Mouse (Mus musculus): ENCODE measurements around the gene Rc3h2. TPM values are rescaled to one million over a fixed set of nuclear protein-coding genes. Genes with fewer than 3 reads are reported as not detected.

Rc3h2 gene
- polyA plus RNA-seq, 1 experiment: 3.7 TPM

DNA sequence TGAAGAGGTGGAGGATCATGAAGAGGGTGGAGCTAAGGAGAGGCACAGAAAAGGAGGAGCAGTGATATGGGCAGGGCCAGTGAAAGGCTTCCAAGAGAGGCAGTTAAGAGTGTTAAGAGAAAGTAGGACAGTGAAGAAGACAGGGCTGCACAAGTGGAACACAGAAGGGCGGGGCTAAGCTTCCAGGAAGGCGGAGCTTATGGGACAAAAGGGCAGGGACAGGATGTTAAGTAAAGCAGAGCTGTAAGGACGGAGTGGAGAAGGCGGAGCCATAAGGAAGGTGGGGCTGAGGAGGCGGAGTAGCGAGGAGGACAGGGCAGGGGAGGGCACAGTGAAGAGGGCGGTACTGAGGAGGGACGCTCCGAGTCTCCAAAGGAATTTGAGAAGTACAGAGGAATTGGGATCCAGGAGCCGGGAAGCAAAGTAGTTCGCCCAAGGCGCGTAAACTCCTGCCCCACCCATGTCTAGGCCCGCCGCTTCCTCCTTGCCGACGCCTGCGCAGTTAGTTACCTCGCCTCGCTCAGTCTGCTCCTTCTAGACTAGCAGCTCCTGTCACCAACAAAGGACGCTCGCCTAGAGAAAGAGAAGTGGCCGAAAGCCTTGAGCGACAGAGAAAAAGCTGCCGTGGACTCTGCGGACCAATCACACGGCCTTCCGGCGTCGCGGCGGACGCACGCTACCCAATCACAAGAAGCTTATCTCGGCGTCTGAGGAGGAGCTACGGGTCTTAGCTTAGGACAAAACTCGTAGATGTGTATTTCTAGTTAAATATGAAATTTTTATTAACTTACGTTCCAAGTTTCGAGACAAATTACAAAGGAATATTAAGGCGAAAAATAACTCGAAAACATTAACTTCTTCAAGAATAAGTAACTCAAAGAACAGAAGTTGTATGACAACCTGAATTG is 63.8 kb downstream of the Rc3h2 start, which contains the start of gene Pdcl:
Pdcl (minus strand) TSS at position 700 of the 908 bp plus-strand sequence.
- Histone ChIP-seq H3K27me3 (ENCODE audit: control insufficient read depth, insufficient read depth, insufficient read length) (no peaks in the 10 kb centered on the region), H3K4me2 (ENCODE audit: low read depth) (peak within 1 kb of the TSS; percentile 93), H3K4me3 (peak within 1 kb of the TSS; percentile 71), H3ac (ENCODE audit: control insufficient read depth, insufficient read length) (peak within 1 kb of the TSS; percentile 19), H3K36me3 (ENCODE audit: control insufficient read depth, insufficient read depth) (peaks cover 21% of the 10 kb centered on the region), H3K79me2 (ENCODE audit: control insufficient read depth, insufficient read depth) (peaks cover 18% of the 10 kb centered on the region)
- TF ChIP-seq POLR2AphosphoS2 (IDR thresholded peaks at IDR 0.05; ENCODE audit: insufficient read length, low read depth) (peak; percentile 74), TCF3 (IDR thresholded peaks at IDR 0.05; ENCODE audit: insufficient read length, low read depth) (no peak), POLR2A (IDR thresholded peaks at IDR 0.05; ENCODE audit: insufficient read length, low read depth) (peak; percentile 79)

DNA sequence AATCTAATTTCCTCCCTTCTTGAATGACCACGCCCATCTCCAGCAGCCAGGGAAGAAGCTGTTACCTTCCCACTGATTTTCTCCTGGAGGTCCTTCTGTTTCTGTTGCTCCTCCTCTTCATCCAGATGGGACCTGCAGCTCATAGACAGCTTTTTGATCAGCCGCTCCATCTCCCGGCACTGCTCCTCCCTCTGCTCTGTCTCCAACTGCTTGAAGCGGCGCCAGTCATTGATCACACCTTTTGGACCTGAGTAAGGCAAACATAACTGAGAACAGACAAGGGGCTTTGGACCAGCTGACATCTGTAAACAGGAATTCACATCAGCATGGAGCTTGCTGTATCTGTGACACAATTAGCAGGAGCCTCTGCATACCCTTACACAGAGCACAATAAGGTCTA is 67.1 kb downstream of the Rc3h2 start:
- Histone ChIP-seq H3ac (ENCODE audit: control insufficient read depth, insufficient read length) (no peak overlapping the region), H3K4me2 (ENCODE audit: low read depth) (no peak overlapping the region)

DNA sequence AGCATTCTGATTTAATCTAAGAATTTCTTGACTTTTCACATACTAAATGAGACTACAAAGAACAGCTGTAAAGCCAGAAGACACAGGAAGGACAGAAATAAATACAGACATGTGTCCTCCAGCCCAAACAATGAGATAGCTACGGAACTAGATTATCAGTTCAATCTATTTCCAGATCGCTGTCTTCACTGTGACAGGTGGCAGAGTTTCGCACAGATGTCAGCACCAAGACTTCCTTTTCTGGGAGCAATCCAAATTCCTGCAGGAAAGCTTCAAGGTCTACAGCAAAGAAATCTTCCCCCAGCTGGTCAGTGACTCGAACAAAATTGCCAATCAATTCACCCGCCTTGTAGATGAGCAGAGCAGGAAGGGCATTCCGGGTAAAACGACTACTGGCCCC is 71.0 kb downstream of the Rc3h2 start:
- H3K4me3 ChIP-seq: no peak overlapping the region
- H3K4me2 ChIP-seq (ENCODE audit: low read depth): no peak overlapping the region
- no peaks in the 10 kb centered on the region for H3K27me3 ChIP-seq (ENCODE audit: control insufficient read depth, insufficient read depth, insufficient read length)
- H3K79me2 ChIP-seq (ENCODE audit: control insufficient read depth, insufficient read depth): no peaks in the 10 kb centered on the region
- no peak overlapping the region for H3ac ChIP-seq (ENCODE audit: control insufficient read depth, insufficient read length)
- TF ChIP-seq MYOD1 (IDR thresholded peaks at IDR 0.05; ENCODE audit: control insufficient read depth in 1 of 3, insufficient read length in 2 of 3, low read depth in 2 of 3) (peak; percentile 10 to 90 (median 68)), REST (IDR thresholded peaks at IDR 0.05; ENCODE audit: insufficient read depth, insufficient read length) (no peak), POLR2A (IDR thresholded peaks at IDR 0.05; ENCODE audit: insufficient read length, low read depth) (no peak), MAX (IDR thresholded peaks at IDR 0.05; ENCODE audit: low read depth) (no peak), USF1 (IDR thresholded peaks at IDR 0.05; ENCODE audit: low read depth) (no peak), E2F4 (IDR thresholded peaks at IDR 0.05; ENCODE audit: insufficient read depth) (no peak), CEBPB (IDR thresholded peaks at IDR 0.05; ENCODE audit: insufficient read depth, poor library complexity, severe bottlenecking) (no peak), MYOG (IDR thresholded peaks at IDR 0.05; ENCODE audit: control insufficient read depth in 1 of 3, insufficient read depth in 1 of 3, insufficient read length in 2 of 3, low read depth in 2 of 3) (peak in 2 of 3 experiments; percentile 40 to 82), TCF12 (IDR thresholded peaks at IDR 0.05; ENCODE audit: insufficient read depth, poor library complexity, severe bottlenecking) (peak; percentile 72), POLR2AphosphoS2 (IDR thresholded peaks at IDR 0.05; ENCODE audit: insufficient read length, low read depth) (no peak), SRF (IDR thresholded peaks at IDR 0.05; ENCODE audit: control insufficient read depth, insufficient read length, low read depth) (no peak), TCF3 (IDR thresholded peaks at IDR 0.05; ENCODE audit: insufficient read length, low read depth) (peak; percentile 35)
- H3K36me3 ChIP-seq (ENCODE audit: control insufficient read depth, insufficient read depth): peaks cover 45% of the 10 kb centered on the region

More for the DNA sequence above, 67.1 kb downstream of the Rc3h2 start:
- peaks cover 18% of the 10 kb centered on the region for H3K79me2 ChIP-seq (ENCODE audit: control insufficient read depth, insufficient read depth)
- H3K27me3 ChIP-seq (ENCODE audit: control insufficient read depth, insufficient read depth, insufficient read length): no peaks in the 10 kb centered on the region
- H3K36me3 ChIP-seq (ENCODE audit: control insufficient read depth, insufficient read depth): peaks cover 40% of the 10 kb centered on the region
- no peak overlapping the region for H3K4me3 ChIP-seq
- TF ChIP-seq SRF (IDR thresholded peaks at IDR 0.05; ENCODE audit: control insufficient read depth, insufficient read length, low read depth) (no peak), POLR2A (IDR thresholded peaks at IDR 0.05; ENCODE audit: insufficient read length, low read depth) (no peak)

DNA sequence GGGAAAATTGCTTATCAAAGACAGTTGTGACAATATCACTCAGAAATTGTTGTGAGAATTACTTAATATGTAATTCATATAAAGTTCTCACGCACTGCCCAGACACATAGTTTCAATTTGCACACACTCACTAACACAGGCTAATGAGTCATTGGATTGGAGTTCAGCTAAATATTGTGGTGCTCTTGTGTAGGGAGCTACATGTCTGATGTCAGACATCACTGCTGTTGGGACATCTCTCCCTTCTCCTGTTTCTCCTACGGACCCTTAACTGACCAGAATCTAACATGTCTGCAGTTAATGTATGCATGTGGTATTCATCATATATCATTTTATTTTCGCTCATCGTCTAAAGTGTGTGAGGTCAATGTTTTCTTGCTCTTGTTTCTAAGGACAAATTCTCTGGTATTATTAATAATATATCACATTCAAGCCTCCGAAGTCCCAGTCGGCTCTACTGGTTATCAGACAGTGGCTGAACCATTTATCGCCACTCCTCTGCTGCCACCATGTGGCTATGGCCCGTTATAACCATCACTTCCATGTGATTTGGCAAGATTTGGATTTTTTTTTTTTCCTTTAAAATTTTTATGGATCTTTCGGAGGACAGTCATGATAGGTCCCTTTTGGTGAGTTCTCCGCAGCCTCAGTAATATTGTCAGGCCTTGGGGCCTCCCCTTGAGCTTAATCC is 84.1 kb downstream of the Rc3h2 start:
- H3K36me3 ChIP-seq (ENCODE audit: control insufficient read depth, insufficient read depth): no peaks in the 10 kb centered on the region
- H3ac ChIP-seq (ENCODE audit: control insufficient read depth, insufficient read length): no peak overlapping the region
- H3K27me3 ChIP-seq (ENCODE audit: control insufficient read depth, insufficient read depth, insufficient read length): no peaks in the 10 kb centered on the region
- 0 out of 2 replicates have a peak, but pooled peaks have one; percentile 34 for TF ChIP-seq CEBPB (IDR thresholded peaks at IDR 0.05; ENCODE audit: insufficient read depth, poor library complexity, severe bottlenecking)
- no peak for TF ChIP-seq TCF12 (IDR thresholded peaks at IDR 0.05; ENCODE audit: insufficient read depth, poor library complexity, severe bottlenecking)
- TF ChIP-seq POLR2A (IDR thresholded peaks at IDR 0.05; ENCODE audit: insufficient read length, low read depth): no peak
- H3K4me3 ChIP-seq: no peak overlapping the region
- no peaks in the 10 kb centered on the region for H3K79me2 ChIP-seq (ENCODE audit: control insufficient read depth, insufficient read depth)
- peak overlapping the region; percentile 78 for H3K4me2 ChIP-seq (ENCODE audit: low read depth)

DNA sequence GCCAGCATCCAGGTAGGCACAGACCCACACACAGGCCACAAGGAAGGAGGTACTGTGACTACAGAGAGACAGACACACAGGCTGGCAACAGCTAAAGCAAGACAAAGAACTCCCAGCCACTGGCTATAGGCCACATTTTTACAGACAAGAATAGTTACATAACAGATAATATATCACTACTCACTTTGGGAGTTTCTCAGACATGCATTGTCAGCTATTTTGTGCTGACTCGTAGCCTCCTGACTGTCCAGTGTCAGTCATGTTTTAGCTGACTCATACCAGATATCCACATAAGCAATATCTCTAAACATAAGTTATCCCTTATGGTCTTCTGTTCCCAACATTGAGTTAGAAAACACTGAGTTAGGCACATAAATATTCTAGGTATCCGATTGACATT is 89.4 kb downstream of the Rc3h2 start:
- H3K27me3 ChIP-seq (ENCODE audit: control insufficient read depth, insufficient read depth, insufficient read length): no peaks in the 10 kb centered on the region
- H3K4me3 ChIP-seq: no peak overlapping the region
- H3ac ChIP-seq (ENCODE audit: control insufficient read depth, insufficient read length): no peak overlapping the region
- H3K4me2 ChIP-seq (ENCODE audit: low read depth): no peak overlapping the region
- no peak for TF ChIP-seq MYOG (IDR thresholded peaks at IDR 0.05; ENCODE audit: control insufficient read depth in 1 of 3, insufficient read depth in 1 of 3, insufficient read length in 2 of 3, low read depth in 2 of 3)
- TF ChIP-seq MAX (IDR thresholded peaks at IDR 0.05; ENCODE audit: low read depth): no peak
- TF ChIP-seq POLR2AphosphoS2 (IDR thresholded peaks at IDR 0.05; ENCODE audit: insufficient read length, low read depth): no peak
- TF ChIP-seq MYOD1 (IDR thresholded peaks at IDR 0.05; ENCODE audit: control insufficient read depth in 1 of 3, insufficient read length in 2 of 3, low read depth in 2 of 3): no peak
- TF ChIP-seq REST (IDR thresholded peaks at IDR 0.05; ENCODE audit: insufficient read depth, insufficient read length): no peak
- no peak for TF ChIP-seq TCF3 (IDR thresholded peaks at IDR 0.05; ENCODE audit: insufficient read length, low read depth)
- no peak for TF ChIP-seq USF1 (IDR thresholded peaks at IDR 0.05; ENCODE audit: low read depth)
- TF ChIP-seq TCF12 (IDR thresholded peaks at IDR 0.05; ENCODE audit: insufficient read depth, poor library complexity, severe bottlenecking): no peak
- no peak for TF ChIP-seq E2F4 (IDR thresholded peaks at IDR 0.05; ENCODE audit: insufficient read depth)
- no peaks in the 10 kb centered on the region for H3K36me3 ChIP-seq (ENCODE audit: control insufficient read depth, insufficient read depth)
- no peaks in the 10 kb centered on the region for H3K79me2 ChIP-seq (ENCODE audit: control insufficient read depth, insufficient read depth)

Measured in myocyte (in vitro differentiated cells).